Mouse (Mus musculus): ENCODE results near the gene Atp6v0b.

- TF ChIP-seq CTCF (conservative IDR thresholded peaks at IDR 0.05; ENCODE audit: insufficient read depth, insufficient read length, low read depth, low read length) (no peak), POLR2A (IDR thresholded peaks at IDR 0.05; ENCODE audit: low read depth, low read length) (no peak)
These were observed 51.5 kb downstream of the Atp6v0b start for GRCm38 (mm10) chr4:117835531-117836111.

All from kidney, adult 2 months (tissue).